Mouse (Mus musculus) stomach, postnatal 0 days (tissue): ENCODE measurements around the gene Atp1b2.

ENCODE experiments used
- CTCF ChIP-seq: IDR thresholded peaks from 2 replicates; pipeline ENCODE4 v1.5.1; 2016; ENCODE audit warnings: antibody characterized with exemption, low read depth, mild to moderate bottlenecking, moderate library complexity
- EP300 ChIP-seq: optimal IDR thresholded peaks from 2 replicates; pipeline ENCODE3; 2016; ENCODE audit warnings: antibody characterized with exemption

- TF ChIP-seq CTCF (no peak), EP300 (no peak)
Measured at GRCm38 (mm10) chr11:69565131-69565530, 40.6 kb downstream of the Atp1b2 start.
